Mouse (Mus musculus) CH12.LX (cell line): ENCODE results near the gene Lamp1. TPM values are rescaled to one million over a fixed set of nuclear protein-coding genes. Genes with fewer than 3 reads are reported as not detected.

Experiments
- DNase-seq: peaks from one replicate; pipeline ENCODE4 v3.0.0-alpha.2; 2013; ENCODE audit errors: extremely low read depth
- H3K27ac ChIP-seq: 2 replicates; pipeline ENCODE4 v1.5.1; 2012; ENCODE audit warnings: low read depth, mild to moderate bottlenecking, control low read depth, moderate library complexity; ENCODE audit not compliant: insufficient read depth
- H3K27me3 ChIP-seq: replicated peaks from 2 replicates; pipeline ENCODE3; 2012; ENCODE audit warnings: inconsistent platforms
- H3K36me3 ChIP-seq, 2 experiments: replicated peaks in 1 of 2; 2 replicates each; pipeline versions ENCODE3 to v1.6.1; 2012; ENCODE audit warnings: inconsistent platforms in 1 of 2, low read length in 1 of 2, mild to moderate bottlenecking in 1 of 2, mixed read lengths in 1 of 2, moderate library complexity in 1 of 2; ENCODE audit not compliant: control insufficient read depth in 1 of 2, insufficient read depth in 1 of 2
- H3K4me1 ChIP-seq, 2 experiments: 2 replicates each; pipeline ENCODE4 v1.6.1; 2012; ENCODE audit warnings: inconsistent platforms in 1 of 2, moderate library complexity in 1 of 2; ENCODE audit not compliant: insufficient read depth in 2 of 2, control insufficient read depth in 1 of 2
- H3K4me2 ChIP-seq: 2 replicates; pipeline ENCODE4 v1.6.1; 2012; ENCODE audit warnings: low read depth, mild to moderate bottlenecking, control low read depth; ENCODE audit not compliant: poor library complexity, insufficient read depth, severe bottlenecking
- H3K4me3 ChIP-seq, 3 experiments: fragments of 150-350 bp in 1 of 3; sonication (generic) in 1 of 3; replicated peaks in 1 of 3; 2 replicates each; pipeline versions ENCODE3 to v1.5.1; 2011 to 2012; ENCODE audit warnings: low read depth in 2 of 3, low read length in 2 of 3, mild to moderate bottlenecking in 2 of 3, moderate library complexity in 2 of 3, control low read depth in 1 of 3, improper control_type of control experiment in 1 of 3, inconsistent platforms in 1 of 3, mixed read lengths in 1 of 3; ENCODE audit not compliant: poor library complexity in 1 of 3
- H3K79me2 ChIP-seq: replicated peaks from 2 replicates; pipeline ENCODE4 v1.6.1; 2012; ENCODE audit warnings: mild to moderate bottlenecking, moderate library complexity; ENCODE audit not compliant: control insufficient read depth, poor library complexity, insufficient read depth, severe bottlenecking; ENCODE audit errors: extremely low read depth
- H3K9ac ChIP-seq: 2 replicates; pipeline ENCODE4 v1.6.1; 2012; ENCODE audit warnings: low read depth, mild to moderate bottlenecking, control low read depth, moderate library complexity; ENCODE audit not compliant: insufficient read depth
- H3K9me3 ChIP-seq: replicated peaks from 2 replicates; pipeline ENCODE3; 2012; ENCODE audit warnings: low read length, inconsistent platforms, mixed read lengths
- BHLHE40 ChIP-seq: IDR thresholded peaks from 2 replicates; pipeline ENCODE4 v1.6.1; 2011; ENCODE audit warnings: mild to moderate bottlenecking, low read depth, low read length, improper control_type of control experiment
- CTCF ChIP-seq, 2 experiments: IDR thresholded peaks in 1 of 2; conservative IDR thresholded peaks in 1 of 2; 2 replicates each; pipeline ENCODE4 v1.5.1; 2011 to 2012; ENCODE audit warnings: low read depth in 2 of 2, low read length in 2 of 2, improper control_type of control experiment in 1 of 2, inconsistent platforms in 1 of 2, mild to moderate bottlenecking in 1 of 2, moderate library complexity in 1 of 2
- ELF1 ChIP-seq: IDR thresholded peaks from 2 replicates; pipeline ENCODE4 v1.6.1; 2014; ENCODE audit warnings: low read depth, mild to moderate bottlenecking, inconsistent platforms, low read length, improper control_type of control experiment
- EP300 ChIP-seq: IDR thresholded peaks from 2 replicates; pipeline ENCODE4 v1.6.1; 2011; ENCODE audit warnings: low read length, improper control_type of control experiment
- GABPA ChIP-seq: IDR thresholded peaks from 2 replicates; pipeline ENCODE4 v1.6.1; 2012; ENCODE audit warnings: low read depth, low read length, improper control_type of control experiment, inconsistent platforms; ENCODE audit not compliant: insufficient replicate concordance
- HCFC1 ChIP-seq: IDR thresholded peaks from 2 replicates; pipeline ENCODE4 v1.6.1; 2012; ENCODE audit warnings: low read depth, mild to moderate bottlenecking, inconsistent platforms, low read length, improper control_type of control experiment
- IRF4 ChIP-seq: IDR thresholded peaks from 2 replicates; pipeline ENCODE4 v1.6.1; 2014; ENCODE audit warnings: low read depth, mild to moderate bottlenecking, inconsistent platforms, low read length, improper control_type of control experiment
- JUN ChIP-seq: IDR thresholded peaks from 2 replicates; pipeline ENCODE4 v1.6.1; 2011; ENCODE audit warnings: low read depth, mild to moderate bottlenecking, low read length, improper control_type of control experiment, moderate library complexity; ENCODE audit not compliant: insufficient read depth
- JUND ChIP-seq: conservative IDR thresholded peaks from 2 replicates; pipeline ENCODE4 v1.6.1; 2011; ENCODE audit warnings: low read depth, low read length, improper control_type of control experiment
- KAT2A ChIP-seq: IDR thresholded peaks from 2 replicates; pipeline ENCODE4 v1.6.1; 2012; ENCODE audit warnings: low read length, improper control_type of control experiment, inconsistent platforms; ENCODE audit not compliant: insufficient replicate concordance
- MAFK ChIP-seq: IDR thresholded peaks from 2 replicates; pipeline ENCODE4 v1.6.1; 2011; ENCODE audit warnings: low read length, improper control_type of control experiment; ENCODE audit not compliant: insufficient replicate concordance
- MAX ChIP-seq: IDR thresholded peaks from 2 replicates; pipeline ENCODE4 v1.6.1; 2011; ENCODE audit warnings: low read length, improper control_type of control experiment
- MAZ ChIP-seq: IDR thresholded peaks from 2 replicates; pipeline ENCODE4 v1.6.1; 2012; ENCODE audit warnings: low read depth, mild to moderate bottlenecking, inconsistent platforms, low read length, improper control_type of control experiment, moderate library complexity
- MXI1 ChIP-seq: IDR thresholded peaks from 2 replicates; pipeline ENCODE4 v1.6.1; 2011; ENCODE audit warnings: mild to moderate bottlenecking, low read depth, low read length, improper control_type of control experiment
- NRF1 ChIP-seq: IDR thresholded peaks from 2 replicates; pipeline ENCODE4 v1.6.1; 2014; ENCODE audit warnings: low read depth, mild to moderate bottlenecking, inconsistent platforms, low read length, improper control_type of control experiment, moderate library complexity
- PAX5 ChIP-seq: IDR thresholded peaks from 2 replicates; pipeline ENCODE4 v1.6.1; 2012; ENCODE audit warnings: low read length, inconsistent platforms, mixed read lengths
- POLR2A ChIP-seq: IDR thresholded peaks from 2 replicates; pipeline ENCODE4 v1.6.1; 2011; ENCODE audit warnings: low read depth, mild to moderate bottlenecking, improper control_type of control experiment, low read length
- TCF12 ChIP-seq: IDR thresholded peaks from 2 replicates; pipeline ENCODE4 v1.6.1; 2014; ENCODE audit warnings: low read depth, mild to moderate bottlenecking, inconsistent platforms, low read length, improper control_type of control experiment
- UBTF ChIP-seq: IDR thresholded peaks from 2 replicates; pipeline ENCODE4 v1.6.1; 2012; ENCODE audit warnings: low read depth, mild to moderate bottlenecking, inconsistent platforms, low read length, improper control_type of control experiment, moderate library complexity
- USF1 ChIP-seq: IDR thresholded peaks from 2 replicates; pipeline ENCODE4 v1.6.1; 2014; ENCODE audit warnings: low read depth, mild to moderate bottlenecking, inconsistent platforms, low read length, improper control_type of control experiment
- USF2 ChIP-seq: conservative IDR thresholded peaks from 2 replicates; pipeline ENCODE4 v1.6.1; 2011; ENCODE audit warnings: low read depth, low read length, improper control_type of control experiment
- ZC3H11A ChIP-seq: IDR thresholded peaks from 2 replicates; pipeline ENCODE4 v1.6.1; 2012; ENCODE audit warnings: low read depth, mild to moderate bottlenecking, inconsistent platforms, low read length, improper control_type of control experiment
- ZMIZ1 ChIP-seq: IDR thresholded peaks from 2 replicates; pipeline ENCODE4 v1.6.1; 2012; ENCODE audit warnings: low read depth, mild to moderate bottlenecking, inconsistent platforms, low read length, improper control_type of control experiment
- ZNF384 ChIP-seq: IDR thresholded peaks from 2 replicates; pipeline ENCODE4 v1.6.1; 2012; ENCODE audit warnings: low read depth, low read length, improper control_type of control experiment, inconsistent platforms
- dilution Hi-C: fragments of 300-500 bp; cut with MboI; formaldehyde crosslinking; loops from 2 replicates; pipeline ENCODE4 v1.14.3; 2020; ENCODE audit warnings: low sequenced_read_pairs; ENCODE audit not compliant: extremely low pct_unique_long_range_greater_than_20kb, extremely low pct_ligation_motif_present
- in situ Hi-C: fragments of 300-500 bp; cut with MboI; formaldehyde crosslinking; loops from 3 replicates; pipeline ENCODE4 v1.14.3; 2019; ENCODE audit warnings: low sequenced_read_pairs, low pct_ligation_motif_present, low pct_unique_long_range_greater_than_20kb, mixed read lengths
- polyA plus RNA-seq: library from polyadenylated mRNA; unstranded; fragments of >175 nt; gene quantifications from 2 replicates; pipeline ENCODE4 v1.2.1, GENCODE M21; 2012; ENCODE audit warnings: low read depth; ENCODE audit not compliant: insufficient read length
- total RNA-seq, 2 experiments: library from RNA; depleted of rRNA; stranded (reverse); fragments of 300-350 nt in 1 of 2; fragments of >200 nt in 1 of 2; gene quantifications; 2 replicates each; pipeline ENCODE4 v1.2.3; 2012 to 2014

Lamp1 gene
- total and polyA plus RNA-seq, 3 experiments = 56.7 to 69.4 (median 64.3) TPM

GRCm38 (mm10) chr8:13159377-13159881 lies 468 bp downstream of the Lamp1 start:
- Histone ChIP-seq H3K79me2 (peaks cover 22% of the 10 kb centered on the region; the same call in 1 of the 2 replicates), H3K27me3 (peaks cover 18% of the 10 kb centered on the region), H3K36me3 (peaks cover 0 to 3% of the 10 kb centered on the region in 2 experiments)
- TF ChIP-seq PAX5 = no peak
- no peak for TF ChIP-seq ZC3H11A
- TF ChIP-seq JUND = no peak
- 0 out of 2 replicates have a peak, but pooled peaks have one; percentile 49 for TF ChIP-seq UBTF
- TF ChIP-seq, all 38 proteins: peak for 1
- Histone ChIP-seq H3K4me3 (peak overlapping the region; percentile 71 to 80 (median 76)), H3K4me1 (peaks cover 13 to 52% of the 10 kb centered on the region in 2 experiments), H3K27ac (no peak overlapping the region), H3K9me3 (no peaks in the 10 kb centered on the region), H3K4me2 (peak overlapping the region; percentile 73), H3K9ac (peak overlapping the region; percentile 86)
- in situ Hi-C loops = no loop called here
- dilution Hi-C loops = no loop called here
- no peak for DNase-seq

DNA sequence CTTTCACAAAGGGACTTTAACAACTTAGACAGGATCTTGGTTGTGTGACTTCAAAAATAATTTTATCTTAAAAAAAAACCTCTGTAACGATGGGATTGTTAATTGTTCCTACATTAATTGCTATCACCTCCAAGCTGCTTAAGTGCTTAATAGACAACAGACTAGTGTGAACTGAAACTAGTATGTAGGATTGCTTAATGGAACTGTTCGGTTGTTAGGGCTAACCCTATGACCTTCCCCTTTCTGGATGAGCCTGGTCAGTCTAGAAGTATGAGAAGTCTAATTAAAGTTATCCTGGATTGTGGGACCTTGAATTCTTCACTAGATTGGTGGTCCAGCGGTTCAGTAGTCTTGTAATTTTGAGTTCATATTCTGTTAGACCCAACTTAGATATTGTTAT lies 1.7 kb downstream of the Lamp1 start:
- H3K27ac ChIP-seq = no peak overlapping the region
- dilution Hi-C loops = no loop called here
- H3K79me2 ChIP-seq = peaks cover 23% of the 10 kb centered on the region; the same call in 1 of the 2 replicates
- H3K9ac ChIP-seq = no peak overlapping the region; the same call in 1 of the 2 replicates
- in situ Hi-C loops = no loop called here
- H3K27me3 ChIP-seq = peaks cover 18% of the 10 kb centered on the region
- peaks cover 0 to 11% of the 10 kb centered on the region in 2 experiments for H3K36me3 ChIP-seq
- no peak overlapping the region for H3K4me3 ChIP-seq
- DNase-seq = no peak
- H3K4me2 ChIP-seq = peak overlapping the region; percentile 73; the same call in 1 of the 2 replicates
- H3K9me3 ChIP-seq = no peaks in the 10 kb centered on the region
- TF ChIP-seq EP300 = no peak
- TF ChIP-seq USF1 = no peak
- no peak for TF ChIP-seq ZMIZ1
- no peak for TF ChIP-seq NRF1
- no peak for TF ChIP-seq ZNF384
- TF ChIP-seq MAFK = no peak
- no peak for TF ChIP-seq JUN
- no peak for TF ChIP-seq USF2
- no peak for TF ChIP-seq JUND
- peaks cover 9 to 40% of the 10 kb centered on the region in 2 experiments for H3K4me1 ChIP-seq

DNA sequence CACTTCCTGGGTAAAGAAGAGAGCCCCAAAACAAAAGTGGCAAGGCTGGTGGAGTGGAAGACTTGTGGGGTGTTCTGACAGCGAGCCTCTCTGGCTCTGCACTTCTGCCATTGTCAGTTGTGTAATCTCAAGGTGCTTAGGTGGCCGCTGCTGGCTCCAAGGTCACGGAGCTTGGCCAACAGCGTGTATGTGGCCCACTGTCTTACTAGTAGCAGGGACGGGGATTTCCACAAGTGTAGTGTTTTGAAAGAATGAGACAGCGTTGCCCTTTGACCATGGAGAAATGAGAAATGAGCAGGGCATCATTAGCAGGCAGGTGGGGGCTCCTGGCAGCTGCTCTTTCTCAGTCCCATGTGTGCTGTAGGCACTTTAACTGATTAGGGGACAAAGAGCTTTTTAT lies 3.1 kb downstream of the Lamp1 start:
- Histone ChIP-seq H3K4me3 (no peak overlapping the region), H3K4me1 (peaks cover 8 to 33% of the 10 kb centered on the region in 2 experiments), H3K27me3 (peaks cover 13% of the 10 kb centered on the region), H3K4me2 (peak overlapping the region; percentile 33; the same call in 1 of the 2 replicates), H3K27ac (no peak overlapping the region), H3K79me2 (peaks cover 23% of the 10 kb centered on the region; the same call in 1 of the 2 replicates), H3K9ac (0 out of 2 replicates have a peak overlapping the region, but pooled peaks have one; percentile 7), H3K9me3 (no peaks in the 10 kb centered on the region), H3K36me3 (peaks cover 5 to 24% of the 10 kb centered on the region in 2 experiments)
- dilution Hi-C loops = no loop called here
- peak; percentile 20 for DNase-seq
- in situ Hi-C loops = no loop called here
- TF ChIP-seq CTCF (conservative IDR thresholded peaks at IDR 0.05 in 1 of 2, IDR thresholded peaks at IDR 0.05 in 1 of 2; ENCODE audit: low read depth in 2 of 2, low read length in 2 of 2) = no peak
- TF ChIP-seq HCFC1 = no peak
- TF ChIP-seq GABPA = no peak
- no peak for TF ChIP-seq KAT2A
- TF ChIP-seq JUND = no peak
- peak; percentile 45; the same call in 1 of the 2 replicates for TF ChIP-seq TCF12
- no peak for TF ChIP-seq POLR2A
- TF ChIP-seq MXI1 = peak; percentile 24; the same call in 1 of the 2 replicates
- TF ChIP-seq ZC3H11A = no peak
- TF ChIP-seq ZNF384 = no peak
- TF ChIP-seq MAX = no peak
- TF ChIP-seq UBTF = no peak
- TF ChIP-seq ELF1 = no peak
- peak; percentile 33; the same call in 1 of the 2 replicates for TF ChIP-seq IRF4
- peak; percentile 69; the same call in 1 of the 2 replicates for TF ChIP-seq MAZ
- TF ChIP-seq USF2 = no peak
- TF ChIP-seq MAFK = no peak
- peak; percentile 39 for TF ChIP-seq BHLHE40
